Mouse (Mus musculus) liver, embryonic 16.5 days (tissue): ENCODE data around the gene Gpr107. TPM values are rescaled to one million over a fixed set of nuclear protein-coding genes. Genes with fewer than 3 reads are reported as not detected.

Experiments used
- ATAC-seq: fragments of 200-750 bp; cut with Nextera tagmentation; 2 replicates; pipeline ENCODE4 v1.8.0; 2017; ENCODE audit warnings: low read depth, mild to moderate bottlenecking, moderate number of reproducible peaks, moderate library complexity
- H3K27ac ChIP-seq: fragments of 300-500 bp; sonication (generic); 2 replicates; pipeline ENCODE4 v1.5.1; 2014; ENCODE audit warnings: mild to moderate bottlenecking, low read length
- H3K27me3 ChIP-seq: fragments of 300-500 bp; sonication (generic); 2 replicates; pipeline ENCODE4 v1.6.1; 2014; ENCODE audit warnings: low read depth, low read length, mixed read lengths; ENCODE audit not compliant: control insufficient read depth, insufficient read depth
- H3K36me3 ChIP-seq: fragments of 300-500 bp; sonication (generic); 2 replicates; pipeline ENCODE4 v1.6.1; 2014; ENCODE audit warnings: mild to moderate bottlenecking; ENCODE audit not compliant: control insufficient read depth, insufficient read depth
- H3K4me1 ChIP-seq: fragments of 300-500 bp; sonication (generic); 2 replicates; pipeline ENCODE4 v1.6.1; 2014; ENCODE audit warnings: low read depth, low read length, mixed read lengths; ENCODE audit not compliant: control insufficient read depth
- H3K4me2 ChIP-seq: fragments of 300-500 bp; sonication (generic); 2 replicates; pipeline ENCODE4 v1.6.1; 2014; ENCODE audit warnings: low read depth, low read length, mixed read lengths
- H3K4me3 ChIP-seq: fragments of 300-500 bp; sonication (generic); 2 replicates; pipeline ENCODE4 v1.5.1; 2014; ENCODE audit warnings: low read depth, mild to moderate bottlenecking, low read length
- H3K9ac ChIP-seq: fragments of 300-500 bp; sonication (generic); 2 replicates; pipeline ENCODE4 v1.6.1; 2014; ENCODE audit warnings: low read depth, low read length
- H3K9me3 ChIP-seq: fragments of 300-500 bp; sonication (generic); replicated peaks from 2 replicates; pipeline ENCODE4 v1.6.1; 2016; ENCODE audit warnings: low read length; ENCODE audit not compliant: control insufficient read depth
- WGBS: fragments of 180-500 bp; shearing (Covaris S2); extraction: QIAGEN DNeasy Blood & Tissue Kit; methylation state at CpG from one replicate; pipeline ENCODE4 v1.1.7; 2014; ENCODE audit not compliant: insufficient replicate concordance; 5-methylcytosine and 5-hydroxymethylcytosine counted together
- polyA plus RNA-seq: library from polyadenylated mRNA; unstranded; fragments of >200 nt; fragmentation: Nextera tagmentation; extraction: Ambion mirVana; gene quantifications from 2 replicates; pipeline ENCODE4 v1.2.1, GENCODE M21; 2015

Gene Gpr107
- polyA plus RNA-seq, 1 experiment from 2014 or later, result 11.9 TPM

GRCm38 (mm10) chr2:31141867-31142454 lies 10.2 kb upstream of the Gpr107 start, which contains the start of gene Fnbp1:
TSS of gene Fnbp1 (minus strand) at chr2:31142008.
- Histone ChIP-seq H3K4me1 (peaks cover 17% of the 10 kb centered on the region), H3K27me3 (no peaks in the 10 kb centered on the region; the same call in 1 of the 2 replicates), H3K4me3 (peak within 1 kb of the TSS; percentile 79), H3K9ac (peak within 1 kb of the TSS; percentile 77), H3K36me3 (no peaks in the 10 kb centered on the region; the same call in 1 of the 2 replicates), H3K4me2 (peak within 1 kb of the TSS; percentile 90), H3K27ac (peak within 1 kb of the TSS; percentile 64), H3K9me3 (no peaks in the 10 kb centered on the region)
- ATAC-seq, result peak; percentile 93
- under 1% methylated on average over 59 of the region's 59 CpGs for WGBS

GRCm38 (mm10) chr2:31142505-31142904 lies 9.6 kb upstream of the Gpr107 start:
- peaks cover 17% of the 10 kb centered on the region for H3K4me1 ChIP-seq

GRCm38 (mm10) chr2:31143326-31143725 lies 8.8 kb upstream of the Gpr107 start:
- Histone ChIP-seq H3K9ac (no peak overlapping the region; the same call in 1 of the 2 replicates), H3K4me2 (peak overlapping the region; percentile 24), H3K27me3 (no peaks in the 10 kb centered on the region; the same call in 1 of the 2 replicates), H3K36me3 (no peaks in the 10 kb centered on the region; the same call in 1 of the 2 replicates), H3K4me1 (peaks cover 17% of the 10 kb centered on the region), H3K9me3 (no peaks in the 10 kb centered on the region), H3K4me3 (peak overlapping the region; percentile 9; the same call in 1 of the 2 replicates), H3K27ac (peak overlapping the region; percentile 18)
- no peak for ATAC-seq
- 20% methylated on average over 6 of the region's 6 CpGs for WGBS

More at GRCm38 (mm10) chr2:31142505-31142904, 9.6 kb upstream of the Gpr107 start:
- Histone ChIP-seq H3K4me3 (peak overlapping the region; percentile 79), H3K36me3 (no peaks in the 10 kb centered on the region; the same call in 1 of the 2 replicates), H3K4me2 (peak overlapping the region; percentile 90), H3K9ac (peak overlapping the region; percentile 34), H3K27ac (peak overlapping the region; percentile 64), H3K9me3 (no peaks in the 10 kb centered on the region), H3K27me3 (no peaks in the 10 kb centered on the region; the same call in 1 of the 2 replicates)
- 13% methylated on average over 3 of the region's 3 CpGs for WGBS
- ATAC-seq, result no peak

- H3K4me1 ChIP-seq, result peaks cover 17% of the 10 kb centered on the region
- no peaks in the 10 kb centered on the region for H3K9me3 ChIP-seq
- peak overlapping the region; percentile 18 for H3K27ac ChIP-seq
- H3K36me3 ChIP-seq, result no peaks in the 10 kb centered on the region; the same call in 1 of the 2 replicates
- WGBS, result 22% methylated on average over 16 of the region's 16 CpGs
- no peak overlapping the region; the same call in 1 of the 2 replicates for H3K9ac ChIP-seq
- no peak for ATAC-seq
- H3K4me2 ChIP-seq, result peak overlapping the region; percentile 24
- no peaks in the 10 kb centered on the region; the same call in 1 of the 2 replicates for H3K27me3 ChIP-seq
- H3K4me3 ChIP-seq, result peak overlapping the region; percentile 9; the same call in 1 of the 2 replicates
Measured at GRCm38 (mm10) chr2:31143768-31144695, 8.1 kb upstream of the Gpr107 start.

DNA sequence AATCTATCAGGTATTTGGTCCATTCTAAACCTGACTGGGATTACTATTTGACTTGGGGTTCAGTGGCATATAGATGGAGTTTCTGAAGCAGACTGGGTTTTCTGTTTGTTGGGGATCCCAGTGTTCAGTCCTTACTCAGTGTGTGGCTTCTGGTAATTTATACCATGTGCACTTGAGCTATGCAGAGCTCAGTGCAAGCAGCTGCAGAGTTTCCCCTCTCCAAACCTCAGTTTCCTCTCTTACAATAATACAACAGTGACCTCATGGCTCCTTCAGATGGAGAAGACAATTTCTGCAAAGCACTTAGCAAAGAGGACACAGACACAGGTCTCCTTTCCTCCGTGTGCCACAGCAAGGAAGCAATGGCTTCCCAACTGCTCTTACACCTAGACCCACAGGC lies 7.2 kb upstream of the Gpr107 start:
- Histone ChIP-seq H3K4me3 (no peak overlapping the region), H3K27ac (0 out of 2 replicates have a peak overlapping the region, but pooled peaks have one; percentile 15), H3K4me2 (no peak overlapping the region), H3K36me3 (no peaks in the 10 kb centered on the region; the same call in 1 of the 2 replicates), H3K9me3 (no peaks in the 10 kb centered on the region), H3K9ac (no peak overlapping the region), H3K27me3 (no peaks in the 10 kb centered on the region; the same call in 1 of the 2 replicates), H3K4me1 (peaks cover 17% of the 10 kb centered on the region)
- ATAC-seq, result no peak
- 36% methylated on average over 1 of the region's 1 CpGs for WGBS

GRCm38 (mm10) chr2:31147054-31147453 lies 5.1 kb upstream of the Gpr107 start:
- Histone ChIP-seq H3K4me3 (no peak overlapping the region), H3K4me2 (no peak overlapping the region), H3K4me1 (peaks cover 12% of the 10 kb centered on the region), H3K27me3 (no peaks in the 10 kb centered on the region; the same call in 1 of the 2 replicates), H3K9ac (no peak overlapping the region), H3K36me3 (no peaks in the 10 kb centered on the region; the same call in 1 of the 2 replicates), H3K9me3 (no peaks in the 10 kb centered on the region), H3K27ac (no peak overlapping the region)
- no peak for ATAC-seq
- WGBS, result 61% methylated on average over 7 of the region's 7 CpGs

- H3K36me3 ChIP-seq, result no peaks in the 10 kb centered on the region; the same call in 1 of the 2 replicates
- H3K9me3 ChIP-seq, result no peaks in the 10 kb centered on the region
- H3K27me3 ChIP-seq, result no peaks in the 10 kb centered on the region
- no peak overlapping the region for H3K27ac ChIP-seq
- no peak overlapping the region for H3K4me3 ChIP-seq
- H3K9ac ChIP-seq, result no peak overlapping the region
- H3K4me2 ChIP-seq, result no peak overlapping the region
- no peak for ATAC-seq
- H3K4me1 ChIP-seq, result peaks cover 15% of the 10 kb centered on the region
Measured at GRCm38 (mm10) chr2:31150762-31151161, 1.4 kb upstream of the Gpr107 start.

GRCm38 (mm10) chr2:31156846-31157245 lies 4.7 kb downstream of the Gpr107 start:
- H3K9ac ChIP-seq, result no peak overlapping the region
- H3K27me3 ChIP-seq, result no peaks in the 10 kb centered on the region
- H3K4me3 ChIP-seq, result no peak overlapping the region
- H3K27ac ChIP-seq, result no peak overlapping the region
- WGBS, result 44% methylated on average over 3 of the region's 3 CpGs
- 0 out of 2 replicates have a peak overlapping the region, but pooled peaks have one; percentile 10 for H3K4me2 ChIP-seq
- H3K9me3 ChIP-seq, result no peaks in the 10 kb centered on the region
- peak; percentile 74 for ATAC-seq
- H3K4me1 ChIP-seq, result peaks cover 43% of the 10 kb centered on the region
- no peaks in the 10 kb centered on the region for H3K36me3 ChIP-seq
